15 mouse cellular contexts compared by ENCODE assay signal in the genomic region with DNA sequence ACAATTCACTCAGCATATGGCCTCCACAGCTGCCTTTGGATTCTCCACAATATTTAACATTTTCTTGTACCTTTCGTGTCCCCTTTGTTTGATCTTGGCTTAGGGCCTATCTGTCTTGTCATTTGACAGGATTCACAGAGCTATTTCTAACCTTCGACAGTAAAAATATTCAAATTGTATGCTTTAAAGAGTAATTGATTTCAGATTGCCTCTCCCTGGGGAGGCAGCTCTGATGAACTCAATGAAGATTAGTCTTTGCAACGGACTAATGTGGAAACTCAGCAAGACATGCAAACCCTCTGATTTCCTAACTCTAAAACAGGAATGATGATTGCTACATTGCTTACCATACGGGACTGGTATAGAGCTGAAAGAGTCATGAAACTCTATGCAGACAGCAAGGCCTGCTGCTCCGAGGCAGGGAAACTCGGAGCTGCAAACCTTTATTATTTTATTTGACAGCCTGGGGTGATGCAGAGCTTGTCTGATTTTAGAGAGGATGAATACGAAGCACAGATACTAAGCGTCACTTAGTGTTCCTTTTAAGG.
DNase-seq lines count a peak whose midpoint lies in the region; ATAC-seq and TF ChIP-seq lines count a peak whose summit lies in the region.
"Had no signal": no experiment of that assay in that cellular context is flagged by ENCODE, and none has a peak within 500 bp of the region (broad histone marks: within the 10 kb centered on the region; RNA-seq: fewer than 3 reads in every experiment).

No protein-coding gene starts in this region.

- H3K27me3 ChIP-seq in heart, embryonic 15.5 days: no peaks in the 10 kb centered on the region
- H3K27me3 ChIP-seq in lung, postnatal 0 days (replicated peaks; ENCODE audit: insufficient read depth, low read length): no peaks in the 10 kb centered on the region
- no peaks in the 10 kb centered on the region for H3K27me3 ChIP-seq in forebrain, embryonic 13.5 days

- no peak for TF ChIP-seq EP300 in lung, postnatal 0 days (IDR thresholded peaks at IDR 0.05)

- intact Hi-C loops in left cerebral cortex, postnatal 36 days (cut with DNase I): no loop called here

- H3K4me3 ChIP-seq in heart, embryonic 15.5 days: no peak overlapping the region
- no peak overlapping the region for H3K4me3 ChIP-seq in lung, postnatal 0 days (ENCODE audit: low read depth, low read length)
- no peak overlapping the region for H3K4me3 ChIP-seq in forebrain, embryonic 13.5 days
- H3K4me3 ChIP-seq: left cerebral cortex, adult 2 months; limb, embryonic 10.5 days had no signal

- peak overlapping the region; percentile 59 for H3K27ac ChIP-seq in heart, embryonic 15.5 days
- H3K27ac ChIP-seq in lung, postnatal 0 days (ENCODE audit: low read length): no peak overlapping the region
- peak overlapping the region; percentile 74 for H3K27ac ChIP-seq in forebrain, embryonic 13.5 days
- H3K27ac ChIP-seq: left cerebral cortex, adult 2 months; limb, embryonic 10.5 days had no signal

- no peak overlapping the region for H3K4me2 ChIP-seq in heart, embryonic 15.5 days
- H3K4me2 ChIP-seq in lung, postnatal 0 days (replicated peaks; ENCODE audit: low read depth, low read length): no peak overlapping the region
- H3K4me2 ChIP-seq in forebrain, embryonic 13.5 days: no peak overlapping the region

- DNase-seq in heart, adult 9 months (ENCODE audit: low spot score in 2 of 2): no peak
- peak; percentile 62 for DNase-seq in lung, postnatal 0 days (ENCODE audit: low spot score)
- no peak for DNase-seq in lung, postnatal 14 days
- no peak for DNase-seq in left cerebral cortex, postnatal 36 days (ENCODE audit: low spot score in 2 of 2)
- DNase-seq: adrenal gland, adult 2 months; cerebellum, adult 9-11 months; gastrocnemius, postnatal 10 days; kidney, adult 8-10 months; kidney, postnatal 25 days; liver, postnatal 0 days had no signal

- peaks cover 22% of the 10 kb centered on the region for H3K4me1 ChIP-seq in heart, embryonic 15.5 days (replicated peaks)
- peaks cover 4% of the 10 kb centered on the region; the same call in 1 of the 2 replicates for H3K4me1 ChIP-seq in lung, postnatal 0 days (ENCODE audit: insufficient read depth, low read depth, low read length)
- peaks cover 25% of the 10 kb centered on the region for H3K4me1 ChIP-seq in forebrain, embryonic 13.5 days
- H3K4me1 ChIP-seq: limb, embryonic 10.5 days had no signal

- H3K9ac ChIP-seq in heart, embryonic 15.5 days: no peak overlapping the region
- no peak overlapping the region for H3K9ac ChIP-seq in lung, postnatal 0 days (replicated peaks; ENCODE audit: low read depth)
- no peak overlapping the region for H3K9ac ChIP-seq in forebrain, embryonic 13.5 days
- H3K9ac ChIP-seq: liver, postnatal 0 days had no signal

- no peak for ATAC-seq in heart, embryonic 15.5 days (replicated peaks; ENCODE audit: insufficient number of reproducible peaks, insufficient read depth, low FRiP score, low read depth)
- ATAC-seq in lung, postnatal 0 days: 0 out of 2 replicates have a peak, but pooled peaks have one; percentile 11
- peak; percentile 53; the same call in 1 of the 2 replicates for ATAC-seq in forebrain, embryonic 13.5 days
- peak; percentile 52 for ATAC-seq in megakaryocyte progenitor cell, adult 5-6 weeks (replicated peaks; ENCODE audit: poor library complexity)
- ATAC-seq: liver, postnatal 0 days had no signal

- TF ChIP-seq CTCF in lung, postnatal 0 days (IDR thresholded peaks at IDR 0.05): no peak

- H3K9me3 ChIP-seq in heart, embryonic 15.5 days (replicated peaks): no peaks in the 10 kb centered on the region
- H3K9me3 ChIP-seq in lung, postnatal 0 days (ENCODE audit: low read length): no peaks in the 10 kb centered on the region
- no peaks in the 10 kb centered on the region for H3K9me3 ChIP-seq in forebrain, embryonic 13.5 days (replicated peaks)
- H3K9me3 ChIP-seq: limb, embryonic 10.5 days had no signal

- no peaks in the 10 kb centered on the region for H3K36me3 ChIP-seq in heart, embryonic 15.5 days
- no peaks in the 10 kb centered on the region for H3K36me3 ChIP-seq in lung, postnatal 0 days (ENCODE audit: insufficient read depth, low read length)
- H3K36me3 ChIP-seq in forebrain, embryonic 13.5 days (ENCODE audit: poor library complexity, severe bottlenecking): no peaks in the 10 kb centered on the region
- H3K36me3 ChIP-seq: limb, embryonic 10.5 days had no signal

- WGBS in heart, embryonic 15.5 days: 62% methylated on average over 8 of the region's 8 CpGs
- 73% methylated on average over 8 of the region's 8 CpGs for WGBS in lung, postnatal 0 days
- 49% methylated on average over 8 of the region's 8 CpGs for WGBS in forebrain, embryonic 13.5 days
